Mouse (Mus musculus) adipocyte (in vitro differentiated cells): ENCODE data around the gene Cpd.
"Not testable (repeated sequence)": the region's sequence is repeated elsewhere in the genome, so short reads cannot be mapped to it uniquely, and the experiment has no call there.

Experiments
- DNase-seq: peaks from one replicate; pipeline ENCODE4 v3.0.0-alpha.2; 2016; ENCODE audit warnings: low spot score

Cpd gene

GRCm38 (mm10) chr11:76847354-76847753 lies 536 bp upstream of the Cpd start:
- DNase-seq, result no peak

GRCm38 (mm10) chr11:76846011-76846877 lies 574 bp downstream of the Cpd start:
- DNase-seq, result no peak

GRCm38 (mm10) chr11:76845275-76845980 lies 1.4 kb downstream of the Cpd start:
- DNase-seq, result peak; percentile 39

- DNase-seq, result no peak
Observed at GRCm38 (mm10) chr11:76838573-76838972, 8.2 kb downstream of the Cpd start.

- no peak for DNase-seq
Observed at GRCm38 (mm10) chr11:76836317-76836716, 10.5 kb downstream of the Cpd start.

- no peak for DNase-seq
Observed at GRCm38 (mm10) chr11:76835868-76836267, 10.9 kb downstream of the Cpd start.

GRCm38 (mm10) chr11:76834665-76835064 lies 12.2 kb downstream of the Cpd start:
- no peak for DNase-seq

GRCm38 (mm10) chr11:76824885-76825265 lies 21.9 kb downstream of the Cpd start:
- no peak for DNase-seq

GRCm38 (mm10) chr11:76824238-76824884 lies 22.5 kb downstream of the Cpd start:
- no peak for DNase-seq

GRCm38 (mm10) chr11:76823641-76824040 lies 23.2 kb downstream of the Cpd start:
- no peak for DNase-seq

- no peak for DNase-seq
Observed at GRCm38 (mm10) chr11:76821353-76821752, 25.5 kb downstream of the Cpd start.

- no peak for DNase-seq
Observed at GRCm38 (mm10) chr11:76817664-76818063, 29.2 kb downstream of the Cpd start.

GRCm38 (mm10) chr11:76810706-76811495 lies 35.9 kb downstream of the Cpd start:
- DNase-seq, result peak; percentile 41

GRCm38 (mm10) chr11:76809450-76809849 lies 37.4 kb downstream of the Cpd start:
- peak; percentile 65 for DNase-seq

- no peak for DNase-seq
Observed at GRCm38 (mm10) chr11:76808550-76808949, 38.3 kb downstream of the Cpd start.

- no peak for DNase-seq
Observed at GRCm38 (mm10) chr11:76807007-76807679, 39.7 kb downstream of the Cpd start.

GRCm38 (mm10) chr11:76806026-76806425 lies 40.8 kb downstream of the Cpd start:
- no peak for DNase-seq

GRCm38 (mm10) chr11:76805072-76805471 lies 41.7 kb downstream of the Cpd start:
- not testable (repeated sequence) for DNase-seq

GRCm38 (mm10) chr11:76803266-76803665 lies 43.6 kb downstream of the Cpd start:
- DNase-seq, result no peak

- DNase-seq, result no peak
Observed at GRCm38 (mm10) chr11:76797236-76797635, 49.6 kb downstream of the Cpd start.

- DNase-seq, result peak; percentile 71
Observed at GRCm38 (mm10) chr11:76795326-76795725, 51.5 kb downstream of the Cpd start.
